Mouse (Mus musculus): Measurements from ENCODE around the gene Cdc7. TPM values are rescaled to one million over a fixed set of nuclear protein-coding genes. Genes with fewer than 3 reads are reported as not detected.
A peak's percentile ranks its signal among the peaks of the same experiment; 100 is the strongest.

Cdc7 gene
- polyA plus RNA-seq (2015; fragmentation: Nextera tagmentation; extraction: Ambion mirVana) = 42.3 and 43.8 TPM in 2 replicates

- Histone ChIP-seq H3K4me3 (peak within 1 kb of the TSS; percentile 85), H3K9ac (peak within 1 kb of the TSS; percentile 72), H3K36me3 (no peaks in the 10 kb centered on the region), H3K4me2 (peak within 1 kb of the TSS; percentile 76), H3K27ac (replicated peaks) (peak within 1 kb of the TSS; percentile 86), H3K27me3 (no peaks in the 10 kb centered on the region), H3K4me1 (replicated peaks) (peaks cover 18% of the 10 kb centered on the region), H3K9me3 (no peaks in the 10 kb centered on the region)
- peak; percentile 95 for ATAC-seq (ENCODE audit: low FRiP score, low read depth)
- 6% methylated on average over 54 of the region's 54 CpGs for WGBS
These were observed at the start of gene Cdc7 for GRCm38 (mm10) chr5:106963584-106964512. TSS of gene Cdc7 (plus strand) at chr5:106964322.

GRCm38 (mm10) chr5:106919315-106919714 is 44.8 kb upstream of the Cdc7 start:
- Histone ChIP-seq H3K4me3 (no peak overlapping the region), H3K4me1 (replicated peaks) (no peaks in the 10 kb centered on the region), H3K4me2 (no peak overlapping the region), H3K27ac (replicated peaks) (no peak overlapping the region), H3K36me3 (no peaks in the 10 kb centered on the region), H3K9ac (no peak overlapping the region), H3K27me3 (no peaks in the 10 kb centered on the region), H3K9me3 (no peaks in the 10 kb centered on the region)
- ATAC-seq (ENCODE audit: low FRiP score, low read depth) = no peak

GRCm38 (mm10) chr5:106925488-106926368 is 38.4 kb upstream of the Cdc7 start, which contains the start of gene Hfm1:
TSS of gene Hfm1 (minus strand) at chr5:106926321.
- ATAC-seq (ENCODE audit: low FRiP score, low read depth) = peak; percentile 96
- peak within 1 kb of the TSS; percentile 84 for H3K27ac ChIP-seq (replicated peaks)
- no peaks in the 10 kb centered on the region for H3K36me3 ChIP-seq
- peak within 1 kb of the TSS; percentile 51 for H3K4me3 ChIP-seq
- peak within 1 kb of the TSS; percentile 63 for H3K4me2 ChIP-seq
- WGBS = under 1% methylated on average over 55 of the region's 76 CpGs
- 0 out of 2 replicates have a peak, but pooled peaks cover 5% of the 10 kb centered on the region for H3K4me1 ChIP-seq (replicated peaks)
- peak within 1 kb of the TSS; percentile 55 for H3K9ac ChIP-seq
- no peaks in the 10 kb centered on the region for H3K9me3 ChIP-seq
- H3K27me3 ChIP-seq = no peaks in the 10 kb centered on the region

- Histone ChIP-seq H3K27me3 (no peaks in the 10 kb centered on the region), H3K4me2 (peak overlapping the region; percentile 63), H3K4me1 (replicated peaks) (0 out of 2 replicates have a peak, but pooled peaks cover 5% of the 10 kb centered on the region), H3K27ac (replicated peaks) (peak overlapping the region; percentile 84), H3K36me3 (no peaks in the 10 kb centered on the region), H3K9me3 (no peaks in the 10 kb centered on the region), H3K9ac (peak overlapping the region; percentile 55), H3K4me3 (peak overlapping the region; percentile 51)
- no peak for ATAC-seq (ENCODE audit: low FRiP score, low read depth)
- 23% methylated on average over 4 of the region's 4 CpGs for WGBS
These were observed 37.8 kb upstream of the Cdc7 start for GRCm38 (mm10) chr5:106926369-106926686.

- WGBS = 84% methylated on average over 4 of the region's 4 CpGs
- H3K27ac ChIP-seq (replicated peaks) = no peak overlapping the region
- ATAC-seq (ENCODE audit: low FRiP score, low read depth) = no peak
- no peak overlapping the region for H3K9ac ChIP-seq
- 0 out of 2 replicates have a peak, but pooled peaks cover 5% of the 10 kb centered on the region for H3K4me1 ChIP-seq (replicated peaks)
- no peaks in the 10 kb centered on the region for H3K36me3 ChIP-seq
- H3K27me3 ChIP-seq = no peaks in the 10 kb centered on the region
- H3K4me3 ChIP-seq = no peak overlapping the region
- no peak overlapping the region for H3K4me2 ChIP-seq
- H3K9me3 ChIP-seq = no peaks in the 10 kb centered on the region
These were observed 36.1 kb upstream of the Cdc7 start for GRCm38 (mm10) chr5:106927996-106928395.

- H3K9ac ChIP-seq = no peak overlapping the region
- no peak overlapping the region for H3K4me2 ChIP-seq
- WGBS = 85% methylated on average over 4 of the region's 4 CpGs
- H3K27ac ChIP-seq (replicated peaks) = no peak overlapping the region
- H3K4me1 ChIP-seq (replicated peaks) = no peaks in the 10 kb centered on the region
- H3K9me3 ChIP-seq = no peaks in the 10 kb centered on the region
- H3K27me3 ChIP-seq = no peaks in the 10 kb centered on the region
- H3K4me3 ChIP-seq = no peak overlapping the region
- no peaks in the 10 kb centered on the region for H3K36me3 ChIP-seq
- ATAC-seq (ENCODE audit: low FRiP score, low read depth) = no peak
These were observed 17.8 kb upstream of the Cdc7 start for GRCm38 (mm10) chr5:106946342-106946741.

- H3K9ac ChIP-seq = no peak overlapping the region
- no peak overlapping the region for H3K27ac ChIP-seq (replicated peaks)
- H3K36me3 ChIP-seq = no peaks in the 10 kb centered on the region
- no peaks in the 10 kb centered on the region for H3K9me3 ChIP-seq
- no peaks in the 10 kb centered on the region for H3K27me3 ChIP-seq
- ATAC-seq (ENCODE audit: low FRiP score, low read depth) = no peak
- H3K4me1 ChIP-seq (replicated peaks) = no peaks in the 10 kb centered on the region
- H3K4me2 ChIP-seq = no peak overlapping the region
- no peak overlapping the region for H3K4me3 ChIP-seq
- WGBS = 86% methylated on average over 6 of the region's 6 CpGs
These were observed 15.4 kb upstream of the Cdc7 start for GRCm38 (mm10) chr5:106948683-106949082.

GRCm38 (mm10) chr5:106956467-106956866 is 7.7 kb upstream of the Cdc7 start:
- WGBS = 73% methylated on average over 3 of the region's 3 CpGs
- ATAC-seq (ENCODE audit: low FRiP score, low read depth) = no peak
- H3K27me3 ChIP-seq = no peaks in the 10 kb centered on the region
- no peaks in the 10 kb centered on the region for H3K9me3 ChIP-seq
- no peak overlapping the region for H3K27ac ChIP-seq (replicated peaks)
- H3K4me1 ChIP-seq (replicated peaks) = no peaks in the 10 kb centered on the region
- no peaks in the 10 kb centered on the region for H3K36me3 ChIP-seq
- no peak overlapping the region for H3K4me3 ChIP-seq
- H3K9ac ChIP-seq = no peak overlapping the region
- no peak overlapping the region for H3K4me2 ChIP-seq

GRCm38 (mm10) chr5:106959031-106959430 is 5.1 kb upstream of the Cdc7 start:
- no peak for ATAC-seq (ENCODE audit: low FRiP score, low read depth)
- Histone ChIP-seq H3K9ac (no peak overlapping the region), H3K36me3 (no peaks in the 10 kb centered on the region), H3K4me1 (replicated peaks) (peaks cover 5% of the 10 kb centered on the region; the same call in 1 of the 2 replicates), H3K4me3 (no peak overlapping the region), H3K4me2 (no peak overlapping the region), H3K27me3 (no peaks in the 10 kb centered on the region), H3K9me3 (no peaks in the 10 kb centered on the region), H3K27ac (replicated peaks) (no peak overlapping the region)
- 71% methylated on average over 3 of the region's 3 CpGs for WGBS

- Histone ChIP-seq H3K9me3 (no peaks in the 10 kb centered on the region), H3K4me2 (no peak overlapping the region), H3K9ac (no peak overlapping the region), H3K27me3 (no peaks in the 10 kb centered on the region), H3K4me1 (replicated peaks) (peaks cover 12% of the 10 kb centered on the region), H3K36me3 (no peaks in the 10 kb centered on the region), H3K27ac (replicated peaks) (no peak overlapping the region), H3K4me3 (no peak overlapping the region)
- no peak for ATAC-seq (ENCODE audit: low FRiP score, low read depth)
- WGBS = 91% methylated on average over 2 of the region's 2 CpGs
These were observed 3.7 kb upstream of the Cdc7 start for GRCm38 (mm10) chr5:106960451-106960850.

GRCm38 (mm10) chr5:106964513-106965014 is 442 bp downstream of the Cdc7 start:
- WGBS = under 1% methylated on average over 41 of the region's 41 CpGs
- Histone ChIP-seq H3K4me2 (peak overlapping the region; percentile 76), H3K4me1 (replicated peaks) (peaks cover 18% of the 10 kb centered on the region), H3K9me3 (no peaks in the 10 kb centered on the region), H3K4me3 (peak overlapping the region; percentile 85), H3K27ac (replicated peaks) (peak overlapping the region; percentile 86), H3K36me3 (no peaks in the 10 kb centered on the region), H3K9ac (peak overlapping the region; percentile 72), H3K27me3 (no peaks in the 10 kb centered on the region)
- peak; percentile 92 for ATAC-seq (ENCODE audit: low FRiP score, low read depth)

- Histone ChIP-seq H3K9me3 (no peaks in the 10 kb centered on the region), H3K27me3 (no peaks in the 10 kb centered on the region), H3K9ac (no peak overlapping the region), H3K4me2 (no peak overlapping the region), H3K4me1 (replicated peaks) (peaks cover 18% of the 10 kb centered on the region), H3K27ac (replicated peaks) (no peak overlapping the region), H3K36me3 (peaks cover 15% of the 10 kb centered on the region), H3K4me3 (no peak overlapping the region)
- ATAC-seq (ENCODE audit: low FRiP score, low read depth) = no peak
- 98% methylated on average over 3 of the region's 3 CpGs for WGBS
These were observed 2.3 kb downstream of the Cdc7 start for GRCm38 (mm10) chr5:106966443-106966842.
